Mouse (Mus musculus): ENCODE measurements around the gene Arid3c.

The Arid3c gene

DNA sequence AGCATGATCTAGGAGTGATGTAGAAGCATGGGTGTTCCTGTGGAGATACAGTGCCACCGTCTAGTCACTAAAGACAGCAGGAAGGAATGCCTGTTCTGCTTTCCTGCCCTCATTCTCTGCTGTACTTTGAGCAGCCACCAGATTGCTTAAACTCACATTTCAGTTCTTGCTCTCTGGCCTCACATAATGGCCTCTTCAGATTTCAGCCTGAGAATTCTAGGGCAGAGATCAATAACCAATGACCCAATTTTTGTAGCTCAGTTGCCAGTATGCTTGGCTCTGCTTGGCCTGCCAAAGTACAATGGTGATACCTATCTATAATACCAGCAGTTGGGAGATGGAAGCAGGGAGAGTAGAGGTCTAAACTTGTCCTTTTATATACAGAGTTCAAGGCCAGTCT, 14.1 kb upstream of the Arid3c start:
- peak; percentile 62 for DNase-seq (ENCODE audit: low spot score)

DNA sequence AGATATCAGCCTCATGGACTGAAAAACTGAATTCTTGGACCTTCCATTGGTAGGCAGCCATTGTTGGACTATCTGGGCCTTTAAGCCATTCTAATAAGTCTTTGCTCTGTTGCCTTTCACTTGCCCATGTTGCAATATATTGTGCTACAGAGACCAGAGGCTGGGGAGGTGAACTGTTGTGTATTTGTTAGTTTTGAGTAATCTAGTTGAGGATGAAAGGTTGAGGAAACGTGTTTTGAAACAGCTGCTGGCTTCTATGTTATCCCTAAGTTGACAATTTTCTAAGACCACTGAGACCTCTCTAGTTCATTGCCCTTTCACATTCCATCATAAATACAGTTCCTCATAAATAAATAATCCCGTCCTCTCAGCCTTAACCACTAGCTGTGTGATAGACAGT, 13.2 kb upstream of the Arid3c start:
- DNase-seq (ENCODE audit: low spot score), result peak; percentile 52

DNA sequence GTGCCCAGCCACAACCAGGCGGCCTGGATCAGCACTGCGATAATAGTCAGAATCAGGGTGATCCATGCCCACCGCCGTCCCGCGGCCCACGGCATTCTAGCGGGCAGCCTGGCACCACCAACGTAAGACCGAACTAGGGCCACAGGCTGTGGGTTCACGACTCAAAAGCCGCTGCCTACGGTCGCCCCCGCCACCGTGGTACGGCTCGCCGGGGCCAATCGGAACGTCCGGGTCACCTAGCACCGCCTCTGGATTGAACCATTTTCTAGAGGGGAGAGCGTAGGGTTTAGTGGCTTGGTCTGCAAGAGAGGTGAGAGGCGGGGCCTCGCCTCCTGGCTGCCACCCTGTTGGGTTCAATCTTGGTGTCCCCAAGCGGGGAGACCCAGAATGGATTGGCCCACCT, 10.2 kb upstream of the Arid3c start:
- DNase-seq (ENCODE audit: low spot score), result peak; percentile 94

DNA sequence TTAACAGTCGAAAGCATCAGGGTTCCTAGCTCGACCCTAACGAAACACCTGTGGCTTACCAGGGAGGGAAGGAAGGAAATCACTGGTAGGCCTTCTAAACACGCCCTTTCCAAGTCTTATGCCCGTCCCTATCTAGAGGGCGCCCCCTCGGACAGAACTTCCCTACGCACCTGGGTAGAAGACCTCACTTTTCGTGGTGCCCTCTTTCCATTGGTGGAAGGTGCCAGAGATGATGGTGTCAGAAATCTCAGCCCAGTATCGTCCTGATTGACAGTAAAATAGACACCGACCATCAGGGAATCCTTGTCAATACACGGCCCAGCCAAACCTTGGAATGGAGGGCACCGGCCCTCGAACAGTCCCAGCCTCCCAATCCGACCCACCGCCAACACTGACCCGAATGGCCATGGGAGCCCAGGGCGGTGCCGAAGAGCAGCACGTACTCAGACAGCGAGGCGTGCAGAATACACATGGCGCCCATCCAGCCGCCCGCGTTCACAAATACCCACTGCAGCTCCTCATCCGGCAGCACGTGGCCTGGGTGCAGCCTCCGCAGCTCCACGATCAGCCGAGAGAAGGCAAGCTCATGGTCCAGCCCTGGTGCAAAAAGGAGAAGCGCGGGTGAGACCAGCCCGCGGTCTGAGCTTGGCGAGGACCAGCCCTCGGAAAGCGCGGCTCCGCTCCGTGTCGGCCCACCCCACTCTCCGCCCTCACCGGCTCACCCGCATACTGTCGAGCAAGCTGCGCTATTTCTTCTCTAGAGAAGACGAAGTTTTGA, 9.6 kb upstream of the Arid3c start:
- peak; percentile 59 for DNase-seq (ENCODE audit: low spot score)

DNA sequence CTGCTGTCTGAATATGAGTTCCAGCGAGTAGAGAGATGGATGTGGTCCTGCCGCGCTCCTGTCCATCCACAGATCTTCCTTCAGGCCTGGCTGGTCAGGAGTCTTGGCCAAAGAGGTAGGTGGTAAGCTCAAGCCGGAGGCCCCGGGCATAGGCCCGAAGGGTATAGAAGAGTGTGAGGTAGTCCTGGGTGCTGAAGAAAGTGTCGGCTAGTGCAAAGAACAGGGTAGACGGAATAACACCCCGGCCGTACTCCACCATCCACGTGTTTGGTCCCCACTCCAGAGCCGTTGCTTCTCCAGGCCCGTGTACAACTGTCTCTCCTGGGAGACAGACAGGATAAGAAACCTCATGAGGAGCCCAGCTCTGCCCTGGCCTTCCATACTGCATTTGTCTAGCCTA, 8.3 kb upstream of the Arid3c start:
- DNase-seq (ENCODE audit: low spot score), result no peak

DNA sequence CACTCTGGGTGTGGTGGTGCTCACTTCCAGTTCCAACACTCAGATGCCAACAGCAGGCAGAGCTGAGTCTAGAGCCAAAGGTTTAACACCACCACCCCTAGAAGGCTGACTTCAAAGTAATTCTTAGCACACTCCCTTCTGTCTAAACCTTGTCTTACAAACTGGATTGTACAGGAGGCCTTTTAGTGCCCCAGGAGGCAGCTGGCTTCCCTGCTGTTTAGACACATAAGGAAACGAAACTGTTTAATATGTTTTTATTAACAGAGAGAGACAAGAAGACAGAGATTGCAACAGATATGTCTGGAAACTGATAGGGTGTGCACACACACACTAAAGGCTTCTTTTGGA, 7.3 kb upstream of the Arid3c start:
- no peak for DNase-seq (ENCODE audit: low spot score)

DNA sequence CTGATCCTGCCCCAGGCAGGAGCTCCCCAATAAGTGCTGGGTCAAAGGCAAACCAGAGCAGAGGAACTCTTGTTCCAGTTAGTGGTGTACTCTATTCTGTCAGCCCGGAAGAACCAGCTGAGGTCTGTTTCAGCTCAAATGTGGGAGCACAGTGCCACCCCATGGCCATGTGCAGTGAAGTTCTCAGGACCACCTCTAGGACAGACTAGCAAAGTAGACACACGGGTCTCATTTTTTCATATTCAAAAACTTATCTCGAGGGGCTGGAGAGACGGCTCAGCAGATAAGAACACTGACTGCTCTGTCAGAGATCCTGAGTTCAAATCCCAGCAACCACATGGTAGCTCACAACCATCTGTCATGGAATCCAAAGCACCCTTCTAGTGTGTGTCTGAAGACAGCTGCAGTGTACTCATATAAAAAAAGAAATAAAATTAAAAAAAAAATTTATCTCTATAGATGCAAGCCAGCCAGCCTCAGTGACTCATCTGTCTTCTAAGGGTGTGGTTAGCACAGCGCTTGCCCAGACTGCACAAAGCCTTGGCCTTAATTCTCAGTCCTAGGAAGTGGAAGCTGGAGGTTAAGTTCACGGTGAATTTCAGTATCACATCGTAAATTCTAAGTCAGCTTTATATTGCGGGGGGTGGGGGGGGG, 6.8 kb upstream of the Arid3c start:
- DNase-seq (ENCODE audit: low spot score), result peak; percentile 87

DNA sequence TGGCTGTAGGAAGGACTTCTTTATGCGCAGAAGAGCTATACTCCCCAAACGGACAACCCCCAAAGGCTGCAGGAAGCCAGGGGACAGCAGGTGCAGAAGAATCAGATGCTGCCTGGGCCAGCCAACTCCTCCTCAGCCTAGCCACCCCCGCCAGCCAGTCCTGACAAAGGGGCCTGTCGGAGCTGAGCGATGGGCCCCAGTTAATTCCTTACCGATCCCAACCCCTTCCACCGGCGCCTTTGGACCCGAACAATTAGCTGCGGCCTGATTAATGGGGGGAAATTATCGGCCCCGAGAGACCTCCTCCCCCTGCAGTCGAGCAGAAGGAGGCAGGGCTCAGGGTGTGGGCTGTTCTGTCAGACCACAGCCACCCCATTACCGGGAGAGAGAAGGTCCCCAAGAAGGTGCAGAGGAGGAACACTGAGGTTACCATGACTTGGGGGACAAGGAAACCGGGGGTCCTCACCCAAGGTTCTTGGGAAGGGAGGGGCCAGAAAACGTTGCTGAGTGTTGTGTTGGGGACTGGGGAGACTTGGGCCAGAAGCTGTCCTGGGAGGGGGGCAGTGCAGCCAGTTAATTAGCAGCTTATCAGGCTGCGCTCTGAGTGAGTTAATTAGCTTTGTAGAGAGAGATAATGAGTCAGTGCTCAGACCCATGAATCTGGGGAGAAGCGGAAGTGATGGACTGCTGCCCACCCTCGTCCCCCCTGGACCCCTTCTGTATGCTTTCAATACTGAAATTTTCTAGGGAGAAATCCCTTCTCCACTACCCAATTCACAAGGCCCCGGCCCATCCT, 3.9 kb downstream of the Arid3c start:
- DNase-seq (ENCODE audit: low spot score), result no peak

DNA sequence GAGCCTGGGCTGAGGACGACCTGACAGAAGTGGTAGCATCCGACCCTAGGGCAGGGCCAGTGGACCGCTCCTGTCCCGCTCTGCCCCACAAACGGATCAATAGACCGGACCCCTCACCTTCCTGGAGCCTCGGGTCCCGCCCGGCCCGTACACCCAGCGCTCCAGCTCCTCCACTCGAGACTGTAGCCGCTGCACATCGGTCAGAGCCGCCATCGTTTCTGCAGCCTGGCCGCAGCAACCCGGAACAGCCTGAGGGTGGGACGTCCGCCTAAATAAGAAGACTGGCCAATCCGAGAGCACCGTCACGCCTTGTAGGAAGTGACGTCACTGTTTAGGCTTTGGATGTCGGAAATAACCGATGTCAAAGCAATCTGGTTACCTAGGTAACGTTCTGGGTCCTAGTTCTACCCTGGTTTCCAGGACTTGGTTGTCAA, 8.0 kb downstream of the Arid3c start, which contains the start of gene Dctn3:
TSS of gene Dctn3 (minus strand) at position 253 of the 434 bp plus-strand sequence.
- peak; percentile 96 for DNase-seq (ENCODE audit: low spot score)

DNA sequence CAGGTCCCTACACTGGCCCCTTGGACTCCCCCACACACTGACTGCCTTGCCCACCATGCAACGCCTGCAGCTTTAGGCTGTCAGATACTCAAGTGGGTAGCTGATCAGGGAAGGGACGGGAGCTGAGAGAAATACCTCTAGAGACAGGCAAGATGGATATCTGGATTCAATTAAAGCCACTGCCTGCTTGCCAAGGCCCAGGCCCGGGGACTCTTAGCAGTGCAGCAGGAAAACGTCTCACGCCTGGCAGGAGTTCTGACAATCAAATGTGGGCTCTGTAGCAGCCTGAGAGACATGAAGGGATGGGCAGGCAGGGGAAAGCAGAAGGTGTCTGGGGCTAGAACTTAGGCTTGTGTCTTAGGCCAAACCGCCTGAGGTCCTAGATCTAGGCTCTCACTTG, 14.1 kb downstream of the Arid3c start:
- no peak for DNase-seq (ENCODE audit: low spot score)

DNA sequence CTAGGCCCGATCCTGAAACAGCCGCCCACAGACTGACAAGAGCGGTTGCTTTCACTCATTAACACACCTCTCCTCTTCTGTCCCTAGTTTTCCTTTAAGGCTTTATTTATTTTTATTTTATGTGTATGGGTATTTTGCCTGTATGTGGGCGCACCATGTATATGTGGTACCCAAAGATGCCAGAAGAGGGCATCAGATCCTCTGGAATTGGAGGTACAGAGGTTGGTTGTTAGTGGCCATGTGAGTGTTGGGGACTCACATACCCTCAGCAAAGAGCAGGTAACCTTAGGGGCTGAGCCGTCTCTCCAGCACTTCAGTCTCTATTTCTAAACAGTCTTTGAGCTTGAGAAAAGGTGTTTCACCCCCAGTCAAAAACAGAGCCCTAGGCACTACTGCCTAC, 15.3 kb downstream of the Arid3c start:
- peak; percentile 45 for DNase-seq (ENCODE audit: low spot score)

DNA sequence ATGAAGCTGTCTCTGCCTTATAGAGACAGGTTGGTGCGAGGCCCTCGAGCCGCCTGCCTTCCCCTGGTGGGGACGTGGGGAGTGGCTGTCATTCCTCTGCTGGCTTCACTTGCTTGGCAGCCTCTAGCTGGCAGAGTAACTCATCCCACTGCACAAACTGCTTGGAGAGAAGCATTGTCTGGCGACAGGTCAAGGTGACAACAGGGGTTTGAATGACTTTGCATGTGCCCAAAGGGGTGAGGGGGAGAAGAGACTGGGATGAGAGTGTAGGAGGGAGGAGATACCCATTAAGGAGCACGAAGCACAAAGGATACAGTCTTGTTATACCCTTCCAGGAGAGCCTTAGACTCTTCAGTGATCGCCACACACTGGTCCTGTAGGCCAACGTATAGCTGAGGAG, 15.9 kb downstream of the Arid3c start:
- no peak for DNase-seq (ENCODE audit: low spot score)

DNA sequence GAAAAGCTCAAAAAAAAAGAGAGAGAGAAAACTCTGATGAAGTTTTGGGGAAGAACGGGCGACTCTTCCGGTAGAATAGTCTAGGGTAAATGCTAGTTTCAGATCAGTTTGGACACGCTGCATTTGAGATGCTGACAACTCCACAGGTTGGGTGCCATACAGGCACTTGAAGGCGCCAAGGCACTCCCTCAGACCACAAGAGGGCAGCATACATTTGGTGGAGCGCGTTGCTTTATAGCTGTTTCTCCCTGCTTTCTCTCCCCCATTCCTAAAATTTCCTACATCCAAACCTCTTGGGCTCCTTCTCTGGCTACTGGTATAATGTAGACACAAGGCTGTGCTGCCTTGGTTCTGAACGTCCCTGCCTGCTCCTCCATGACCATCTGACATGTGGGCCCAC, 16.7 kb downstream of the Arid3c start:
- peak; percentile 86 for DNase-seq (ENCODE audit: low spot score)

DNA sequence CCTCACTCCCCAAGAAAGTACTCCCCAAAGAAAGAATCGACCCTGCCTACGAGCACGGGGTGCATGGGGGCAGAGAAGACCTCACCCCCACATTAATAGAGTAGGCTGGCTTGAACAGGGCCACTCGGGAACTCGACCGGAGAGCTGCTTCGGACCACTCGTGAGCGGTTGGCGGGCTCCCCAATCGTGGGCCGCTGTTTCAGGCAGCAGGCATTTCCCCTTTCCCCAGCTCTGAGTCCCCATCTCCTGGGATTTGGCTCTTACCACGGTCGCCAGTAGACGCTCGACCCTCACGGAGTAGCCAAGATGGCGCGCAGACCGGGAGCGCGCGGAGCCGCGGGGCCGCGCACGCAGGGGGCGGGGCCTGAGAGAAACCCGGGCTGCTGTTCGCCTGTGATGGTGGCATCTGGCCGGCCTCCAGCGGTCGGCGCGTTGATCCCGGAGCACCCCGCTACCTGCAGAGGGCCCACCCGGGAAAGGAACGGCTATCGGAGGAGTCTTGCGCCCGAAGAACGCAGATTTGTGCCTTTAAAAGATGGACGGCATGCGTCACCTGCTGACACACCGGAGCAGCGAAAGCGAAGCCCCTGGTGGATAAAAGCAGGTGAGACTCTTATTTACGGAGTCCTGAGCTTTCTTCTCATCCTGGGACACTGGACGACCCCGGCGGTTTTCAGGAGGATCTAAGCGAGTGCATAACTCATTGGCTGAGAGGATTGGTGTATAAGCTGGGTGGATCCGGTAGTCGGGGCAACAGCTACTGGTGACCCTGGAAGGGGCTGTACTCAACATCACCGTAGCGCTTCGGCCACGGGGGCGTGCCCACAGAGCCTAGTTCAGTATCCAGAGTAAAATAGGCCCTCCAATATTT, 17.5 kb downstream of the Arid3c start, which contains the start of gene Rpp25l:
TSS of gene Rpp25l (minus strand) at position 338 of the 871 bp plus-strand sequence.
- peak; percentile 78 for DNase-seq (ENCODE audit: low spot score)

DNA sequence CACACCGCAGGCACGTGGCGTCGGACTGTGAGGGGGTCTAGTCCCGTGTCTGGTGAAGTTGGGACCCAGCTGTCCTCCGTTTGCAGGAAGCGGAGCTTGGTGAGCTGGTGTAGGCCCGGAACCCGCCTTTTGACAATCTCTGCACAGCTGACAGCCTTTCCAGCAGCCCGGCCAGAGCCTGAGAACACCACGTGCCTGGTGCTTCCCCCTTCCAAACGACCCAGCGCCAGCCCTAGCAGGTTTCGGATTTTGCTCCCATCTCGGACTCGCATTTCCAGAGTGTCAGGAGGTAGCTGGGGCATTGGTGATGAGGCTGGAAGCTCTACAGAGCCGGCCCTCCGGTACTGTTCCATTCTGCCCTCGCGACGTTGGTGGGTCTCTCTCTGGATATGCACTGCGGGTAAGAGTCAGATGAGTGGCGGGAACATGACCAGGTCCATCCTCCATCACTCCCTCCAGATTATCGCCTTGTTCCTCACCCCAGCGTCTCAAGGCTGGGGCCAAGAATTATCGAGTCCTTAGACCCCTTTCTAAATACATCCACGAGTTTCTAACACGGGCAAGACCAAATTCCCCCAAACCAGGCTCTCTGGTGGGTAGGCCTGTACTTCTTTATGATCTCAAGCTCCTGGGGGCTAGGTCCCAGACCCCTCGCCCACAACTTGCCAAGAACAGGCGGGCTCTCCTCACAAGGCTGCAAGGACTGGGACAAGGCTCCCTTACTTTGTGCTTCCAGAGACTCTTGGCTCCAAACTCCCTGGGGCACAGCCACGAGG, 18.3 kb downstream of the Arid3c start:
- no peak for DNase-seq (ENCODE audit: low spot score)

DNA sequence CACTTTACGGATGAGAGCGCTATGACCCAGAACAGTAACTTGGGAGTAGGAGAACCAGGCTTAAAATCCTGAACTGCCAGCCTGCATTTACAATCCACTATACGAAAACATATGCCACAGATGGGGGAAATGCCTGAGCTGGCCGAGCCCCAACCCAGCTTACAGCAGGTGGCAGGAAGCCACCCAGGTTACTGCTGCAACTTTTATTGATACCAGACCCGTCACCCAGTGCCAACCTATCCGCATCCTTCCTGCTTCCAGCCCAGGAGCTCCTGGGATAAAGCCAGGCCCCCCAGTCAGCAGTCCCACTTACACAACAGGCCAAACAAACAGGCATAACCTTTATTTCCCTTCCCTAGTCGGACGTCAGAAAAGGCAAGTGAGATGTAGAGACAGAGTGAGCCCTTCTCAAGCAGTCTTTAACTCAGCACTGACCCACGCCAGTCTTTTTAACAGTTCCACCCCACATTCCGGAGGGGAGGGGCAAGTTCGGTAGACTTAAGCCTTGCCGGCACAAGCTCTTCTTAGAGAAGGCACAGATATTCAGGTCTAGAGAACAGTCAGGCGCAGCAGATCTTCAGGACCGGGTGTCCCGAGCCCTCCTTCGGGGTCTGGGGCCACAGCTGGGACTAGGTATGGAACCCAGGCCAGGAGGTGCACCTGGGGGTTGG, 19.1 kb downstream of the Arid3c start:
- no peak for DNase-seq (ENCODE audit: low spot score)

DNA sequence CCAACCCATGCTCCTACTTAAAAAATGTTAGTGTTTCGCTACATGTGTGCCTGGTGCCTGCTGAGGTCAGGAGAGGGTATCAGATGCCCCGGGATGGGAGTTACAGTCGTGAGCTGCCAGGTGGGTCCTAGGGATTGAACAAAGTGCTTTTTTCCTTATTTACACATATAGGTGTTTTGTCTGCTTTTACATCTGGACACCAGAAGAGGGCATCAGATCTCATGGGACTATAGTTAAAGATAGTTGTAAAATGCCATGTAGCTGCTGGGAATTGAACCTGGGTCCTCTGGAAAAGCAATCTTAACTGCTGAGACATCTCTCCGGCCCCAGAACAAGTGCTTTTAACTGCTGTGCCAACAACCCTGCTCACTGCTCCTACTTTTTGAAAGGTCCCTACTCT, 20.7 kb downstream of the Arid3c start:
- no peak for DNase-seq (ENCODE audit: low spot score)

DNA sequence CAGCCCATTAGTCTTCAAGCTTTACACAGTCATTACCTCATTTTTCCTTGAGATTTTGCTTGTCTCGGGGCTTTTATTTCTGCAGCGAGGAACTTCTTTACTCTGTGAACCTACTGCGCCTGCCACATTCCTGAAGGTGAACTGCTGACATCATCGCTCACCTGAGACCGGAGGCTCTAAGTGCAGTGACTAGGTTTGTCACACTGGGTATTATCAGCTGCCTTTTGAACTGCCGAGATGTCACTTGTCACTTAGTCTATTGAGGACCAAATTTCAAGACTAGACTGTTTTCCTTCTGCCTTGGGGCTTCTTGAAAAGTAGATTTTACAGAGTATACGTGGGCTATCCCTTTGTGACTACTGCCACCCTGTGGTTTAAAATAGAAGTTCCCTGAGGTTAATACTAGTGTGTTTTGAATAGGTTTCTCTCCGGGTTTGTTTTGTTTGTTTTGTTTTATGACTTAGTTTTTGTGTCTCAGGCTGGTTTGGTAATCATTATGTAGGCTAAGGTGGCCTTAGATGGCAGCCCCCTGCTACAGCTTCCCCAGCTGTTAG, 22.7 kb downstream of the Arid3c start:
- peak; percentile 76 for DNase-seq (ENCODE audit: low spot score)

DNA sequence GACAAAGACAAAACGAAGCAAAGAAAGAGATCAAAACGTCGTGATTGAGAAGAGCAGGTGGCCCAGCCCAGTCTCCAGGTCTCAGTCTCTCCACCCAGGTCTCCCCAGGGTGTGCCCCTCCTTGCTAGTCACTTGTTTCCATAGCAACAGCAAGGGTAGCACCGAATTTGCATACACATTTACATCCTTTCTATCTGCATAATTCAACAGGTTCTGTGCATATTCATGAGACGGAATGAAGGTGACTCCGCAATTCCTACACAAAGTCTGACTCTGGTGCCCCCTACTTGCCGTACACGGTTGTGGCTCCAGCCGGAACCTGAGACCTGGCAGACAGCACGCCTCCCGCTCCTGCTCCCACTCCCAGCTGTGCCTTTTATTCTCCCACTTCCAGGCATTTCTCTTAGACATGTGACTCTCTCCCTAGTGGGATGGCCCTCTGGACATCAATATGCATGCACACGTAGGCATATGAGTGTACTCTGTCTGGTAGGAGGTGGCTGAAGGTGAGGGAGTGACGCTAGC, 23.9 kb downstream of the Arid3c start:
- DNase-seq (ENCODE audit: low spot score), result no peak

Measured in adipocyte (in vitro differentiated cells).